Mouse (Mus musculus): ENCODE results near the gene Pole2. TPM values are rescaled to one million over a fixed set of nuclear protein-coding genes. Genes with fewer than 3 reads are reported as not detected.

The Pole2 gene
- under 1 TPM; 0.30 to 0.33 TPM for total RNA-seq (2021)
- long read RNA-seq, experiment 1, result 0 reads
- long read RNA-seq, experiment 2, result 0 reads

DNA sequence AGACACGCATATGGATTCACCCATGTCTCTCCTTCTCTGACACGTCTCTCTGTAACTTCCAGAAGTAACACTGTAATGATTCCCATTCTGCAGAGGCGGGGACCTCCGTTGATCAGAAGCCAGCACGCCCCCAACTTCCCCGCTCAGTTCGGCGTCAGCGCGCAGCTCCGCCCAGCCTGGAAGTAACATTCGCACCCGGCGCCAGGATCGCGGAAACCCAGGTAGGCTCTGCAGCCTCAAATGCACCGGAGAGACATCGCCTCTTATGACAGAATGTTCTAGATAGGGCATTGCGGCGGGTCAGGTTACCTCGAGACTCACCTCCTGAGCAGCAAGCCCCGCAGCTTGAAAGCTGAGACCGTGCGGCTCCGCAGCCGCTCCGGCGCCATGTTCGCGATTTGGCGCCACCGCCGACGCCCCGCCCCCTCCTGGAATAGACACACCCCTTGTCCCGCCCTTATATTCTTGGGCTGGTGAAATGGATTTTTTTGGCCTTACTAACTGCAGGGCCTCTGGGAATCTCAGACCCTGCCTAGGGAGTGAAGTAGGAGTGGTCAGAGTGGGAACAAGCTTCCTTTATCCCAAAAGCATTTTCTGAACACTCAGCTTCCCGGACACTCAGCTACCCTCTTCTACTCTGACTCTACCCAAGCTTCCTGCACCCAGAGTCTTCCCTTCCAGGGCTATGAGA is at the start of gene Pole2:
TSS of gene Pole2 (minus strand) at position 420 of the 691 bp plus-strand sequence.
- peak; percentile 87 to 90 for DNase-seq
- intact Hi-C loops (cut with DNase I), result no loop called here

DNA sequence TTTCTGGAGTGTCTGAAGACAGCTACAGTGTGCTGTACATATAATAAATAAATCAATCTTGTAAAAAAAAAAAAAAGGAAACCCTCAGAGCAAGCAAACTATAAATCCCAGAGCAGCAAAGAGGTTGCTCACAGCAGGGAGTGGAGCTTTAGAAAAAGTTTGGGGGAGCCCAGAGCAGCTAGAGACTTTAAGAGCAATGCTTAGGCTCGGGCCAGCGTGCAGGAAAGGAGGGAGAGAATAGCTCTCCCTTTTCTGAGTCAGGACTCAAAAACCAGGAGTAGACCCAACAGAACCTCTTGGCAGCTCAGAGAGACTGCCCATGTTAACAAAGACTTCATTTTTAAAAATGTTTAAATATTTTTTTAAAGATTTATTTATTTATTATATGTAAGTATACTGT is 41.0 kb upstream of the Pole2 start:
- DNase-seq, result no peak
- intact Hi-C loops (cut with DNase I), result no loop called here

DNA sequence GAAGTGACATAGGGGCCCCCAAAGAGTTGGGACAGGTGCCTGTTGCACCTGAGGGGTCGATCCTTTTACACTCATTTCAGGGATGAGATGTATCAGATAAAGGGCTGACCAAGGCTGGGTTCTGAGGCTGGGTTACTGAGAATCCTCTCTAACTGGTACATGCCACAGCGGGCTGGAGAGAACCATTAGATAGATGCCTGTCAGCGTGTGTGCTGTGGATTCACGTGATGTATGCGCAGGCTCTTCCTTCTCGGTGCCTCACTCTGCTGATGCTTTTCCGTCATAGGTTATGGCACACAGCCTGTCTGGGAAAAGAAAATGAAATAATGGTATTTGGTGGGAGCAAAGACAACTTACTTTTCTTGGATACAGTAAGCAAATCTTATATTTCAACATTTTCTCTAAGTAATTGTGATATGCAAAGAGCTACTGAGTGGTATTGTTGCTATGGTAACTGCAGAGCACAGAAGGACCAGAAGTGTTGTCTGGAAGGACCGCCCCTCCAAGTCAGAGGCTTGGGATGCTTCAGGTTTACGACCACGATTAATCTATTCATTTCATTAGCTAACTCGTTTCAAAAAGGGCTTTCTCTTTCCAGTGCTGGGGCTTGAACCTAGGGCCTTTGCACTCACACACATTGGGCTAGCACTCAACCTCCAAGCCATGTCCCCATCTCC is 40.1 kb upstream of the Pole2 start:
- intact Hi-C loops (cut with DNase I), result no loop called here
- DNase-seq, result no peak

DNA sequence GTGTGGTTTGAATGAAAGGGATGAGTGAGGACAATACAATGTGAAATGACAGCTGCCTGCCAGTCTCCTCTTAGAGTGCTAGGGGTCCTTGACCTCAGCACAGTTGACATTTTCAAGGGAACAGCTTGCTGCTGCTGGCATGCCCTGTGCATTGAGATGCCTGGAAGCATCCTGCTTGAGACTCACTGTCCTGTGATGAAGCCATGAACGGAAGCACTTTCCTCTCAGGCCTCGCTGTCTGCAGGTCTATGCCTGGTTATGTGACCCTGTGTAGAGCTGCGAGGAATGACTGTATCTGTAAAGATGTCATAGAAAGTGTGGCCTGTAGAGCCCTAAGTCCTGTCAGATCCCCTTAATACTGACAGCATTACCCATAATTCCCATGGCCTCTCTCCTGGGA is 37.0 kb upstream of the Pole2 start:
- DNase-seq, result no peak
- intact Hi-C loops (cut with DNase I), result no loop called here

DNA sequence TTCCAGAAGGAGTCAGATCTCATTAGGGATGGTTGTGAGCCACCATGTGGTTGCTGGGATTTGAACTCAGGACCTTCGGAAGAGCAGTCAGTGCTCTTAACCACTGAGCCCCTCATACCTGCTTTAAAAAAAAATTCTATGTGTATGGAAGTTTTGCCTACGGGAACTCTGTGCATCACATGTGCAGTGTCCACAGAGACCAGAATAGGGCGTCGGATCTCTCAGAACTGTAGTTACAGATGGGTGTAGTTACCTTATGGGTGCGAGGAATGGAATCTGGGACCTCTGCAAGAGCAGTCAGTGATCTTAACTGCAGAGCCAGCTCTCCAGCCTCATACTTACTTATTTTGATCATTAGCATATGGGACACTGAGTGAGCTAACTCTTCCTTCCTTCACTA is 34.3 kb upstream of the Pole2 start:
- intact Hi-C loops (cut with DNase I), result no loop called here
- DNase-seq, result no peak

DNA sequence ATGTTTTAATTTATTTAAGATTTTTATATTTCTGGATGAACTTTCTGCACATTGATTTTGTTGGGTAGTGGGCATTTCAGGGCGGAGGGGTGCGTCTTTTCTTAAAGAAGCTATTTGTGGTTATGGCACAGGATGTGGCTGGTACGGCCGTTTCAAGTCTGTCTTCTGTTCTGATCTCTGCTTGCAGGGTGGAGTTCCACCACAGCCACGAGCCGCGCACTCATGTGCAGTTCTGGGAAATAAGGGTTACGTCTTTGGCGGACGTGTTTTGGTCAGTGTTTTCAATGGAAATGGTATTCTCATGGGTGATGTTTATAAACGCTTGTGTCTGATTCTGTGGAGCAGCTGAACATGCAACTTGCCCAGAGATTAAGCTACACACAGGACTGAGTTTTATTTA is 29.8 kb upstream of the Pole2 start:
- no peak for DNase-seq
- intact Hi-C loops (cut with DNase I), result no loop called here

DNA sequence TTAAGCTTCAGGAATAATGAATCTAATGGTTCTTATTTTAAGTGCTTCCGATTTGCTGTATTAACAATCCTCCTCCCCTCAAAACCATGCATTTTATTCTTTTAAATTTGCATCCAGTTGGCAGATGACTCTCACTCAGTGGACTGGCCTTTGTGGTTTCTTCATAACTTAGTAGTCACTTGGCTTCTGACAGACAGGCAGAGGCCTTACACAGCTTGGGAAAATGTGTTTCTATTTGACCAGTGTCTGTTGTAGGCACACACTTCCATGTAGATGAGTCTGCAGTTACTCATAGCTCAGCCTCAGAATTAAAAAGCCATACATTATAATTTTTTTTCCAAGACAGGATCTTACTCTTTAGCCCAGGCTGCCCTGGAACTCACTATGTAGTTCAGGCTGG is 25.8 kb upstream of the Pole2 start:
- intact Hi-C loops (cut with DNase I), result no loop called here
- DNase-seq, result no peak

DNA sequence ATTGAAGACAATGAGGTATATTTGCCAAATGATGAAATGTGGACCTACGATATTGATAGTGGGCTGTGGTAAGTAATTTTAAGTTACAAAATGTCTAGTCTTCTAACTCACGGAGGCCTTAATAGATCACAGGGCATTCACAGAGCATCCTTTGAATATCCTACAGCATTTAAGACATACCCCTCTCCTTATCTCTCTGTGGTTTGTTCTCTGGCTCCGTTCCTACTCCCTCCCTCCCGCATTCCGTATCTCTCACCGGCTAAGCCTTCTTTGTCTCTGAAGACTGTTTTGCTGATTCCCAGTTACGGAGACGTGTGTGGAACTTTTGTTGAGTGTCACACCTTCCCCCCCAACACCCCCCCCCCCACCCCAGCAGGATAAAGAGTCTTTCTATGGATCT is 22.8 kb upstream of the Pole2 start:
- intact Hi-C loops (cut with DNase I), result no loop called here
- no peak for DNase-seq

DNA sequence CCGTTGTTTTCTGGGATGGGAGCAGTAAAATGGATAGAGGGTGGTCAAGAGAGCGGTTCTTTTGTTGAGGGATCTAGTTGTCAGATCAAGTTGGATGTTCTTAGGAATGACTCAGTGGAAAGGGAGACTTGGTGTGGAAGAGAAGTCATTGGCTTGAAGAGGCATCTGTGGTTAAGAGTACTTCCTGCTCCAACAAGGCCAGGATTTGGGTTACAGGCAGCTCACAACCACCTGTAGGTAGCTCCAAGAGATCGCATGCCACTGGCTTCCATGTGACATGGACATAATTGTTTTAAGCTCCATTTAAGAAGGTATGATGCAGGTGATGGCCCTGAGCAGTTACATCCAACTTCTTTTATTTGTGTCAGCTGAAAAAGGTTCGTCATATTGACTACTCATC is 21.8 kb upstream of the Pole2 start:
- DNase-seq, result no peak
- intact Hi-C loops (cut with DNase I), result no loop called here

DNA sequence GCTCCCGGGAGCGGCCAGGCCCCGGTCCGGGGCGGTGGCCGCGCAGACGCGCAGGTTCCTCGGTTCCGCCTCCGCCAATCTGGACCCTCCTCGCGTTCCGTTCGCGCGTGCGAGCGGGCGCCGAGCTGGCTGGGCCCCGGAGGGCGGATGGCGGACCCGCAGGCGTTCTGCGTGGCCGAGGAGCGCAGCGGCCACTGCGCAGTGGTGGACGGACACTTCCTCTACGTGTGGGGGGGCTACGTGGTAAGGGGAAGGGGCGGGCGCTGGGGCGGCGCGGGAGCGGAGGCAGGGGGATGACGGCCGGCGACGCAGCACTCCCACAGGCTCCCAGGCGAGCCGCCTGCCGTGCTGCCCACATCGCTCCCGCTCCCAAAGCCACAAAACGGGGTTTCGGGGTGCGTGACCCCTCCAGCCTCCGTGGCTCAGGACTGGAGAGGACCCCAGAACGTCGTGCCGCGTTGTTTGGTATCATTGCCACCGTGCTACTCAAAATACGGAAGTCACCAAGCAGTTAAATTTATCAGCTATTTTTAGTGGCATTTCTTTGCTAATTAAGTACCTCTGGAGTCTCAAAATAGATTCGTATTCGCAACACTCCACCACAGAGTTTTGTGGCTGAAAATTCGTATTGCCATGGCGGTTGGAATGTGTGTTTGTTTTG is 13.9 kb upstream of the Pole2 start:
- intact Hi-C loops (cut with DNase I), result loop anchor here (5.0 kb wide), 1 partner anchor 55 kb away; the partner anchor contains the start of gene Klhdc2
- DNase-seq, result peak; percentile 62 to 69

DNA sequence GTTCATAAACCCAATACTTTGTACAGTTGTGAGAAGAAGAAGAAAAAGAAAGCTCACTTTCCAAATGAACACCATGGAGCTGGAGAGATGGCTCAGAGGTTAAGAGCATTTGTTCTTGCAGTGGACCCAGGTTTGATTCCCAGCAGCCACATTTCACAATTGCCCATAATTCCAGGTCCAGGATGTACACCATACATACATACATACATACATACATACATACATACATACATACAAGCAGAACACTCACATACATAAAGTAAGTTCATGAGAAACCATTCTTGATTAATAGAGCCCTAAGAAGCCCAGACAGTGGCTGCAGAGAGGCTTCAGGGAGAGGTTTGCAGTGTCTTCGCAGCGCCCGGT is 13.4 kb upstream of the Pole2 start:
- no peak for DNase-seq
- intact Hi-C loops (cut with DNase I), result loop anchor here (5.0 kb wide), 1 partner anchor 56 kb away; the partner anchor contains the start of gene Klhdc2

DNA sequence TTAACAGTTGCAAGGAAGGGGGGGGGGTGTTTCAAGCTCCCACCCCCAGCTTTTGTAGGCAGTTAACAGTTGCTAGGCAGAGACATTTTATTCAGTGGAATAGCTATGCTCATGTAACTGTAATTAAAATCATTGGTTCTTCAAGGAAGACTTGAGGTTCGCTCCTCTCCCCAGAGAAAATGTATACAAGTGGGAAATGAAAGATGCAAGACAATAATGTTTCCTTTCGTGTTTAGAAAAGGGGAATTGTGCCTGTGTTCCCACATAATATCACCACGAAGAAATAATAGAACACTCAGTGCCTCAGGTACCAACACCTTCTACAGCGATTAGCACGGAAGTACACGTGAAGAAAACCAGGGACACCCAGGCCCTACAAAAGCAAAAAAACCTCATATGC is 12.9 kb upstream of the Pole2 start, which contains the start of gene Klhdc1:
TSS of gene Klhdc1 (plus strand) at position 301 of the 400 bp plus-strand sequence.
- intact Hi-C loops (cut with DNase I), result loop anchor here (5.0 kb wide), 1 partner anchor 56 kb away; the partner anchor contains the start of gene Klhdc2

DNA sequence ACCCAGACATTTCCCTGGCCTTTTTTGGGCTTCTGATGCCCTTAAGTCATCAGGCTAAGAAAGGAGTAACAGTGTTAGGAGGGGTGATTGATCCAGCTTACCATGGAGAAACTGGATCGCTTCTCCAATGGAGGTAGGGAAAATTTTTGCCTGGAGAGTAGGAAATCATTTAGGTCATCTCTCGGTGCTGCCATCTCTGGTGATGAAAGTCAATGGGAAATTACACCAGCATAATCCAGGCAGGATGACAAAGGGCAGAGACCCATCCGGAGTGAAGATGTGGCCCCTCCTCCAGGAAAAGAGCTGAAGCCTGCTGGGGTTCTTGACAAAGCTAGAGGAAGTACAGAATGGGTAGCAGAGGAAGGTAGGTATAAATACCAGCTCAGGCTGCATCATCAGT is 10.3 kb upstream of the Pole2 start:
- intact Hi-C loops (cut with DNase I), result loop anchor here (5.0 kb wide), 1 partner anchor 44 kb away; no protein-coding TSS in a partner anchor
- no peak for DNase-seq

More for the DNA sequence above, 12.9 kb upstream of the Pole2 start, which contains the start of gene Klhdc1:
- no peak for DNase-seq

DNA sequence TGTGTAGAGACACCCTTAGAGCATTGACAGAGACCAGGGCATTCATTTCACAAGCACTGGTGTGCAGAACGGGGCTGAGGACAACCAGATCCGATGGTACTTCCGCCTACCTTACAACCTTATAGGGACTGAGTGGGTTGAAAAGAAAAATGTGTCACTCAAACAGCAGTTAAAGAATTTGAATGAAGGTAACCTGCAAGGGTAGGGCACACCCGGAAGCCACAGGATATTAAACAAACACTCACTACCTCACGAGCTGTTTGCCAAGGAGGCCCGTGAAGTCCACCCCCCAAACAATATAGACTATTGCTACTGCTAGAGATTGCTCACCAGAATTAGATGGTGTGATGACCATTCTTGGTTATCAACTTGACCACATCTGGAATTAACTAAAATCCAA is 7.8 kb upstream of the Pole2 start:
- no peak for DNase-seq
- intact Hi-C loops (cut with DNase I), result loop anchor here (5.0 kb wide), 1 partner anchor 47 kb away; no protein-coding TSS in a partner anchor

DNA sequence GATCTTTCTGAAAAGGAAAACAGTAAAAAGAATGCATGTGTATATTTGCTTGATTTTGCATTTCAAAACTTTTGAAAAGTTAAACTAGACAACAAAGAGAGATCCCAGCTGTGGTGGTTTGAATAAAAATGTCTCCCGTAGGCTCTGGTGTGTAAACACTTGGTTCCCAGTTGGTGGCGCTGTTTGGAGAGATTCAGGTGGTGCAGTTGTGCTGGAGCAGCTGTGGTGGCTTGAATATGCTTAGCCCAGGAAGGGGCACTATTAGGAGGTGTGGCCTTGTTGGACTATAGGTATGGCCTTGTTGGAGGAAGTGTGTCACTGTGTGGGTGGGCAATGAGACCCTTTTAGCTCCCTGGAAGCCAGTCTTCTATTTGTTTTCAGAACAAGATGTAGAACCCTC is 1.3 kb upstream of the Pole2 start:
- DNase-seq, result no peak
- intact Hi-C loops (cut with DNase I), result no loop called here

DNA sequence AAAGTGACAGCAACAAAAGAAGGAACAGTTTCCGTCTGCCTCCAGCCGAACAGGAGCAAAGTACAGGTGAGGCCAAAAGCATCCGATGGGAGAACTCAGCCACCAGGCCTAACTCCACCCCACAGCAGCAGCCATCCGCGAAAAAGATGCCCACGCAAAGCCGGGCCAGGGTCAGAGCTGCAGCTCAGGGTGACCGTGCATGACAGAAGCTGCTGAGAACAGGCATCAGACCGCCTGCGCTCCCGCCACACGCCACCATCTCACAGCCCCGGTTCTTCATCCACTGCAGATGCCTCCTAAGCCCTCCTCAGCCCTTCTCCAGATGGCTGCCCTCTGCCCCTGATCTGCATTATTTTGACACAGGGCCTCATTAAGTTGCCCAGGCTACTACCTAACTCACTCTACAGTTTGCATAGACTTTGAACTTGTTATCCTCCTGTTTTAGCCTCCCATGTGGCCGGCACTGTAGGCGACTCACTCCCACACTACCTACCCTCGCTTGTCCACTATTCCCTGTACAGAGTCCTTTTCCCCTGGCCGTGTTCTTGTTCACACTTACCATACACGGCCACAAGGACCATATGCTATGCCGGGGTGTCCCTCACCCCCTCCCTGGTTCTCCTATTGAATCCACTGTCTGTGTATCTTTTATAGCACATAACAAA is 7.2 kb downstream of the Pole2 start:
- intact Hi-C loops (cut with DNase I), result no loop called here
- no peak for DNase-seq

DNA sequence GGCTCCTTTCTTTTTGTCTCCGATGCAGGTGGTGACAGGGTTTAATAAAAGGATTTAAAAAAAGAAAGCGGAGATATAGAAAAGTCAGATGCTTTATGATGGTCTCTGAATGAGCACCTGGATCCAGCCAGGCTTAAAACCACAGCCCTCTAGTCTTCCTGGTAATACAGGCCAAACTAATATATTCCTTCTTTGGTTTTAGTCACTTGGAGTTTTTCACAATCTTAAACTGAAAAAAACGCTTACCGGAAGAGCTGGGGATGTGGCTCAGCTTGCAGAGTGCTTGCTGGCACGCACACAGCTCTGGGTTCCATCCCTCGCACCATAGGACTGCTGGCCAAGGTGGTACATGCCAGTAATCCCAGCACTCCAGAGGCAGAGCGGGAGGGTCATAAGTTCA is 11.4 kb downstream of the Pole2 start:
- DNase-seq, result no peak
- intact Hi-C loops (cut with DNase I), result no loop called here

DNA sequence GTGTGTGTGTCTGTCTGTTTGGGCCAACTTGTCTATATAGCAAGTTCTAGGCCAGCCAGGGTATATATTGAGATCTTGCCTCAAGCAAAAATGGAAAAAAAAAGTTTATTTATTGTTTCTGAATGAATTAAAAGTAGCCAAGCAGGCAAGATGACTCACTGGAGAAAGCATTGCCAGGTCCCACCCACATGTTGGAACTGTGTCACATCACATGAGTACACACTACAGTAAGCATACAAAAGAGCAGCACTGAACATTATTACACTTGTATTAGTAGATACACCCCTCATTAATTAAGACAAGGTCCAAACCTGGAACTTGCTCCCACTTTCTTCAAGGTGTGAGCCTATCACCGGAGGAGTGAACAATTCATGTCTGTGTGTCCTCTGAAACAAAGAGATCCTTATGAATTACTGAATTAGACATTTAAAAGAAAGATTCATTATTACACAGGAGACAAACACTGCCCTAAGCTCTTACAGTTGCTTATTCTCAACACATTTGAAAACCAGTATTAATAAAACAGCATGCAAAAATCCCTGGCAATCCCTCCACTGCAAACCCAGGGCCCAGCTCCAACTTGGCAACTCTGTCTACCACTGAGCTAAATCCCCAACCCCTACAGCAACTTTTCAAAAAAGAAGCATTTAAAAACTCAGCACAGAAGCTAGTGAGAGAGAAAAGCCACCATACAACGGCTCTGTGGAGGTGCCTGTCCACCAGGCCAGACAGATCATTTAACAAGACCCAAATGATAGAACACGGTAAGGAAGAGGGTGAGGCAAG is 12.8 kb downstream of the Pole2 start:
- intact Hi-C loops (cut with DNase I), result loop anchor here (5.0 kb wide), 2 partner anchors 97 to 117 kb away; no protein-coding TSS in a partner anchor

DNA sequence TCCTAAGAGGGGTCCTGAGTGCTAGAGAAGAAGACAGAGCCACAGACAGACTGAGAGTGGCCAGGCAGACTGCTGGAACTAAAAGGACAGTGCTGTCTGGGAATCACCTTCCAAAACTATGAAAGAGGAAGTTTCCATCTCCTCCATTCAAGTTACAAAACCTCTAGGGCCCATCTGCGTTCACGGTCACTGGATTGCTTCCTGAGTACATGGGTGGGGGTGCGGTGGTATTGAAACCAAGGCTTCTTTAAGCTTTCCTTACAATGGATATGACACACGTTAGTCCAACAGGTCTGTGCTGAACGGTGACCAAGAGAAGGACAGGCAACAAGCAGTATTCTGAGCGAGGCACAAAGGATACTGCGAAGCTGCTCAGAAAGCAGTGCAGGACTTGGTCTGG is 13.6 kb downstream of the Pole2 start:
- DNase-seq, result no peak

More for the DNA sequence above, 12.8 kb downstream of the Pole2 start:
- DNase-seq, result peak; percentile 57 to 72

More for the DNA sequence above, 13.6 kb downstream of the Pole2 start:
- intact Hi-C loops (cut with DNase I), result loop anchor here (5.0 kb wide), 2 partner anchors 98 to 118 kb away; no protein-coding TSS in a partner anchor
